Mouse (Mus musculus) neural tube, embryonic 13.5 days (tissue): ENCODE data around the gene Wnt11. TPM values are rescaled to one million over a fixed set of nuclear protein-coding genes. Genes with fewer than 3 reads are reported as not detected.

ENCODE experiments used
- ATAC-seq: fragments of 200-750 bp; cut with Nextera tagmentation; 2 replicates; pipeline ENCODE4 v1.8.0; 2017; ENCODE audit warnings: low read depth, mild to moderate bottlenecking, moderate TSS enrichment, moderate library complexity
- H3K27ac ChIP-seq: fragments of 300-500 bp; sonication (generic); replicated peaks from 2 replicates; pipeline ENCODE4 v1.5.1; 2015; ENCODE audit warnings: moderate library complexity, mild to moderate bottlenecking, inconsistent platforms
- H3K27me3 ChIP-seq: fragments of 300-500 bp; sonication (generic); 2 replicates; pipeline ENCODE4 v1.6.1; 2015; ENCODE audit warnings: mild to moderate bottlenecking, inconsistent platforms
- H3K36me3 ChIP-seq: fragments of 300-500 bp; sonication (generic); 2 replicates; pipeline ENCODE4 v1.6.1; 2015; ENCODE audit warnings: mild to moderate bottlenecking, inconsistent platforms
- H3K4me1 ChIP-seq: fragments of 300-500 bp; sonication (generic); replicated peaks from 2 replicates; pipeline ENCODE4 v1.6.1; 2015; ENCODE audit warnings: inconsistent platforms
- H3K4me2 ChIP-seq: fragments of 300-500 bp; sonication (generic); 2 replicates; pipeline ENCODE4 v1.6.1; 2015; ENCODE audit warnings: inconsistent platforms, mild to moderate bottlenecking, moderate library complexity
- H3K4me3 ChIP-seq: fragments of 300-500 bp; sonication (generic); 2 replicates; pipeline ENCODE4 v1.5.1; 2015; ENCODE audit warnings: mild to moderate bottlenecking, inconsistent platforms
- H3K9ac ChIP-seq: fragments of 300-500 bp; sonication (generic); 2 replicates; pipeline ENCODE4 v1.6.1; 2015; ENCODE audit warnings: moderate library complexity, mild to moderate bottlenecking, inconsistent platforms
- H3K9me3 ChIP-seq: fragments of 300-500 bp; sonication (generic); 2 replicates; pipeline ENCODE4 v1.6.1; 2016; ENCODE audit warnings: inconsistent platforms
- WGBS: fragments of 180-500 bp; shearing (Covaris S2); methylation state at CpG from one replicate; pipeline ENCODE4 v1.1.7; 2015; 5-methylcytosine and 5-hydroxymethylcytosine counted together
- polyA plus RNA-seq: library from polyadenylated mRNA; unstranded; fragments of >200 nt; fragmentation: Nextera tagmentation; extraction: Ambion mirVana; gene quantifications from 2 replicates; pipeline ENCODE4 v1.2.1, GENCODE M21; 2015

Gene Wnt11
- polyA plus RNA-seq, result 2.3 and 5.2 TPM in 2 replicates

GRCm38 (mm10) chr7:98834711-98835321 is at the start of gene Wnt11:
Gene Wnt11 (plus strand): TSS chr7:98835112.
- Histone ChIP-seq H3K27ac (no peak within 1 kb of the TSS), H3K4me3 (peak within 1 kb of the TSS; percentile 50), H3K9me3 (no peaks in the 10 kb centered on the region), H3K36me3 (no peaks in the 10 kb centered on the region), H3K9ac (peak within 1 kb of the TSS; percentile 63), H3K4me1 (peaks cover 55% of the 10 kb centered on the region), H3K27me3 (peaks cover 90% of the 10 kb centered on the region), H3K4me2 (peak within 1 kb of the TSS; percentile 93)
- WGBS, result under 1% methylated on average over 66 of the region's 66 CpGs
- no peak for ATAC-seq

GRCm38 (mm10) chr7:98786792-98787612 is 47.9 kb upstream of the Wnt11 start:
- Histone ChIP-seq H3K27me3 (no peaks in the 10 kb centered on the region), H3K27ac (no peak overlapping the region), H3K4me3 (no peak overlapping the region), H3K4me1 (peaks cover 21% of the 10 kb centered on the region), H3K4me2 (no peak overlapping the region), H3K9ac (no peak overlapping the region), H3K36me3 (no peaks in the 10 kb centered on the region), H3K9me3 (no peaks in the 10 kb centered on the region)
- 71% methylated on average over 11 of the region's 11 CpGs for WGBS
- ATAC-seq, result no peak

GRCm38 (mm10) chr7:98788721-98789120 is 46.2 kb upstream of the Wnt11 start:
- no peak overlapping the region for H3K4me2 ChIP-seq
- peaks cover 16% of the 10 kb centered on the region for H3K4me1 ChIP-seq
- no peaks in the 10 kb centered on the region for H3K27me3 ChIP-seq
- WGBS, result 76% methylated on average over 7 of the region's 7 CpGs
- no peak overlapping the region for H3K9ac ChIP-seq
- H3K9me3 ChIP-seq, result no peaks in the 10 kb centered on the region
- no peak overlapping the region for H3K27ac ChIP-seq
- no peak overlapping the region for H3K4me3 ChIP-seq
- no peak for ATAC-seq
- no peaks in the 10 kb centered on the region for H3K36me3 ChIP-seq

GRCm38 (mm10) chr7:98789121-98789520 is 45.8 kb upstream of the Wnt11 start:
- H3K9me3 ChIP-seq, result no peaks in the 10 kb centered on the region
- no peak overlapping the region for H3K27ac ChIP-seq
- peaks cover 12% of the 10 kb centered on the region for H3K4me1 ChIP-seq
- no peak overlapping the region for H3K4me2 ChIP-seq
- no peaks in the 10 kb centered on the region for H3K27me3 ChIP-seq
- ATAC-seq, result no peak
- H3K9ac ChIP-seq, result no peak overlapping the region
- H3K36me3 ChIP-seq, result no peaks in the 10 kb centered on the region
- H3K4me3 ChIP-seq, result no peak overlapping the region
- WGBS, result 83% methylated on average over 4 of the region's 4 CpGs

GRCm38 (mm10) chr7:98791864-98792263 is 43.0 kb upstream of the Wnt11 start:
- no peaks in the 10 kb centered on the region; the same call in 1 of the 2 replicates for H3K4me1 ChIP-seq
- WGBS, result 84% methylated on average over 5 of the region's 5 CpGs
- H3K27me3 ChIP-seq, result no peaks in the 10 kb centered on the region; the same call in 1 of the 2 replicates
- ATAC-seq, result no peak
- H3K27ac ChIP-seq, result no peak overlapping the region
- H3K4me2 ChIP-seq, result no peak overlapping the region
- no peaks in the 10 kb centered on the region for H3K9me3 ChIP-seq
- H3K9ac ChIP-seq, result no peak overlapping the region
- no peaks in the 10 kb centered on the region for H3K36me3 ChIP-seq
- no peak overlapping the region for H3K4me3 ChIP-seq

GRCm38 (mm10) chr7:98793811-98794210 is 41.1 kb upstream of the Wnt11 start:
- Histone ChIP-seq H3K27me3 (no peaks in the 10 kb centered on the region; the same call in 1 of the 2 replicates), H3K4me1 (peaks cover 9% of the 10 kb centered on the region), H3K4me2 (no peak overlapping the region), H3K9ac (no peak overlapping the region), H3K4me3 (no peak overlapping the region), H3K27ac (no peak overlapping the region), H3K36me3 (no peaks in the 10 kb centered on the region), H3K9me3 (no peaks in the 10 kb centered on the region)
- 77% methylated on average over 5 of the region's 5 CpGs for WGBS
- no peak for ATAC-seq

GRCm38 (mm10) chr7:98794444-98794843 is 40.5 kb upstream of the Wnt11 start:
- H3K27ac ChIP-seq, result no peak overlapping the region
- no peak overlapping the region for H3K9ac ChIP-seq
- peaks cover 9% of the 10 kb centered on the region for H3K4me1 ChIP-seq
- H3K9me3 ChIP-seq, result no peaks in the 10 kb centered on the region
- no peaks in the 10 kb centered on the region for H3K36me3 ChIP-seq
- H3K4me3 ChIP-seq, result no peak overlapping the region
- ATAC-seq, result no peak
- H3K27me3 ChIP-seq, result no peaks in the 10 kb centered on the region; the same call in 1 of the 2 replicates
- no peak overlapping the region for H3K4me2 ChIP-seq
- WGBS, result 60% methylated on average over 3 of the region's 3 CpGs

GRCm38 (mm10) chr7:98795637-98796036 is 39.3 kb upstream of the Wnt11 start:
- Histone ChIP-seq H3K27me3 (no peaks in the 10 kb centered on the region; the same call in 1 of the 2 replicates), H3K4me1 (peaks cover 9% of the 10 kb centered on the region), H3K9ac (no peak overlapping the region), H3K27ac (no peak overlapping the region), H3K9me3 (no peaks in the 10 kb centered on the region), H3K36me3 (no peaks in the 10 kb centered on the region), H3K4me3 (no peak overlapping the region), H3K4me2 (no peak overlapping the region)
- WGBS, result 86% methylated on average over 5 of the region's 5 CpGs
- ATAC-seq, result no peak

- no peak overlapping the region for H3K9ac ChIP-seq
- no peak for ATAC-seq
- 36% methylated on average over 5 of the region's 5 CpGs for WGBS
- no peaks in the 10 kb centered on the region; the same call in 1 of the 2 replicates for H3K27me3 ChIP-seq
- H3K4me1 ChIP-seq, result peaks cover 14% of the 10 kb centered on the region
- H3K4me2 ChIP-seq, result no peak overlapping the region
- no peaks in the 10 kb centered on the region for H3K9me3 ChIP-seq
- no peaks in the 10 kb centered on the region for H3K36me3 ChIP-seq
- no peak overlapping the region for H3K4me3 ChIP-seq
- no peak overlapping the region for H3K27ac ChIP-seq
These were observed 37.4 kb upstream of the Wnt11 start for GRCm38 (mm10) chr7:98797347-98798133.

- no peaks in the 10 kb centered on the region for H3K36me3 ChIP-seq
- no peaks in the 10 kb centered on the region; the same call in 1 of the 2 replicates for H3K27me3 ChIP-seq
- H3K4me1 ChIP-seq, result peaks cover 14% of the 10 kb centered on the region
- no peak overlapping the region for H3K27ac ChIP-seq
- H3K9ac ChIP-seq, result no peak overlapping the region
- H3K9me3 ChIP-seq, result no peaks in the 10 kb centered on the region
- WGBS, result 19% methylated on average over 3 of the region's 3 CpGs
- H3K4me2 ChIP-seq, result no peak overlapping the region
- H3K4me3 ChIP-seq, result no peak overlapping the region
- ATAC-seq, result no peak
These were observed 36.8 kb upstream of the Wnt11 start for GRCm38 (mm10) chr7:98798134-98798417.

- no peaks in the 10 kb centered on the region for H3K9me3 ChIP-seq
- no peaks in the 10 kb centered on the region for H3K36me3 ChIP-seq
- no peaks in the 10 kb centered on the region; the same call in 1 of the 2 replicates for H3K27me3 ChIP-seq
- no peak overlapping the region for H3K27ac ChIP-seq
- 77% methylated on average over 8 of the region's 8 CpGs for WGBS
- H3K4me3 ChIP-seq, result no peak overlapping the region
- H3K4me1 ChIP-seq, result peaks cover 24% of the 10 kb centered on the region
- no peak for ATAC-seq
- H3K9ac ChIP-seq, result no peak overlapping the region
- H3K4me2 ChIP-seq, result no peak overlapping the region
These were observed 34.5 kb upstream of the Wnt11 start for GRCm38 (mm10) chr7:98800435-98800834.

- no peak for ATAC-seq
- Histone ChIP-seq H3K9me3 (no peaks in the 10 kb centered on the region), H3K4me3 (no peak overlapping the region), H3K4me2 (no peak overlapping the region), H3K4me1 (peaks cover 24% of the 10 kb centered on the region), H3K36me3 (no peaks in the 10 kb centered on the region), H3K27me3 (no peaks in the 10 kb centered on the region; the same call in 1 of the 2 replicates), H3K9ac (no peak overlapping the region), H3K27ac (no peak overlapping the region)
- 79% methylated on average over 7 of the region's 7 CpGs for WGBS
These were observed 33.8 kb upstream of the Wnt11 start for GRCm38 (mm10) chr7:98801086-98801485.
